Mouse (Mus musculus) mammary gland, adult 2 months (tissue): Measurements from ENCODE around the gene Wbp4. TPM values are rescaled to one million over a fixed set of nuclear protein-coding genes. Genes with fewer than 3 reads are reported as not detected.

Experiments
- polyA plus RNA-seq: library from polyadenylated mRNA; depleted of rRNA; stranded (reverse); fragments of >200 nt; gene quantifications from 2 replicates; pipeline ENCODE4 v1.2.3, GENCODE M21; 2012; ENCODE audit warnings: low replicate concordance; rRNA removed

Gene Wbp4
- polyA plus RNA-seq, result 4.0 and 4.7 TPM in 2 replicates

GRCm38 (mm10) chr14:79481339-79482151 lies at the start of gene Wbp4:
Gene Wbp4, minus strand, starts transcription at chr14:79481520.

GRCm38 (mm10) chr14:79480624-79481338 lies 539 bp downstream of the Wbp4 start, which contains the start of gene Elf1:
Gene Elf1, plus strand, starts transcription at chr14:79481194.

GRCm38 (mm10) chr14:79451681-79452590 lies 29.4 kb downstream of the Wbp4 start, which contains the start of gene Kbtbd6:
Gene Kbtbd6, plus strand, starts transcription at chr14:79451835.

DNA sequence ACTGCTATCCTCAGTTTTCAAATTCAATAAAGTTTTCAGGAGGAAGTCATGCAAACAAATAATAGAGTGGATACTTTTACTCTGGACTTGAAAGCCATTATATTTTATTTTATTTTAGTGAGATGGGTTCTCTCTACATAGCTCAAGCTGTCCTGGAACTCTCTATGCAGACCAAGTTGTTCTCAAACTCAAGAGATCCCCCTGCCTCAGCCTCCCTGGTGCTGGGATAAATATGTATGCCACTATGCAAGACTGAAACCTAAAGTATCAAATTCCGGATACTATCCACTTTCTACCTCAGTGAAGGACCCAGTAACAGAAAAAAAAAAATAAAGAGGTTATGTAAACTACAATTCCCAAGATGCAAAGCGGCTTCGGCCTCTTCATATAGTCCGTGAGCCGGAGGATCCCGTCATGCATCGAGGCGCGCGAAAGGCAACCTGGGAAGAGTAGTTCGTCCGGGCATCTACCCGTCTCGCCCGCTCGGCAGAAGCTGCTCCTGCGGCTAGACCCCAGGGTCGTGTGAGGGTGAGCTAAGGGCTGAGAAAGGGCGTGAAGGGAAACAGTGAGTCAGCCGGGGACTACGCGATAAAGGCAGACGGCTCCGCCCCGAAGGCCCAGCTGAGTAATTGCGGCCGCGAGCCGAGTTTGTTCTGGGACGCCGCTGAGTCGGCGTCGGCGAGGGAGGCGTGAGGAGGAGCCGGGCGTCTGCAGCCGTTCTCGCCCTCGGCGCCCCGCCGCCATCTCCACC lies 55.2 kb downstream of the Wbp4 start, which contains the start of gene Kbtbd7:
TSS of gene Kbtbd7 (plus strand) at position 533 of the 751 bp plus-strand sequence.

Other genes starting within 250 kb of the Wbp4 start
- not detected in 2 replicates for gene Zfp957, start 234.2 kb downstream of the Wbp4 start, polyA plus RNA-seq
- gene Rgcc, start 179.9 kb downstream of the Wbp4 start, polyA plus RNA-seq, result 488 and 915 TPM in 2 replicates
- 1.0 and 2.4 TPM in 2 replicates for gene Naa16, start 90.7 kb downstream of the Wbp4 start, polyA plus RNA-seq
- gene Mtrf1, start 83.7 kb downstream of the Wbp4 start, polyA plus RNA-seq, result 1.2 and 3.4 TPM in 2 replicates
- 4.0 and 6.0 TPM in 2 replicates for gene Kbtbd7, start 55.0 kb downstream of the Wbp4 start, polyA plus RNA-seq
- gene Kbtbd6, start 29.7 kb downstream of the Wbp4 start, polyA plus RNA-seq, result 0.20 and 0.72 TPM in 2 replicates
- gene Elf1, start 326 bp downstream of the Wbp4 start, polyA plus RNA-seq, result 19.1 and 27.8 TPM in 2 replicates
- gene Sugt1, start 106.2 kb upstream of the Wbp4 start, polyA plus RNA-seq, result 3.7 and 11.1 TPM in 2 replicates
- 0.84 and 0.86 TPM in 2 replicates for gene Cnmd, start 180.7 kb upstream of the Wbp4 start, polyA plus RNA-seq